Mouse (Mus musculus) urinary bladder, adult 2 months (tissue): ENCODE results near the gene Sptbn2. TPM values are rescaled to one million over a fixed set of nuclear protein-coding genes. Genes with fewer than 3 reads are reported as not detected.
A peak's percentile ranks its signal among the peaks of the same experiment; 100 is the strongest.

Experiments used
- DNase-seq: peaks from one replicate; pipeline ENCODE4 v3.0.0; 2022; ENCODE audit warnings: low spot score
- polyA plus RNA-seq: library from polyadenylated mRNA; depleted of rRNA; stranded (reverse); fragments of >200 nt; gene quantifications from 2 replicates; pipeline ENCODE4 v1.2.3, GENCODE M21; 2012; rRNA removed

The Sptbn2 gene
- polyA plus RNA-seq = 1.4 and 2.4 TPM in 2 replicates

DNA sequence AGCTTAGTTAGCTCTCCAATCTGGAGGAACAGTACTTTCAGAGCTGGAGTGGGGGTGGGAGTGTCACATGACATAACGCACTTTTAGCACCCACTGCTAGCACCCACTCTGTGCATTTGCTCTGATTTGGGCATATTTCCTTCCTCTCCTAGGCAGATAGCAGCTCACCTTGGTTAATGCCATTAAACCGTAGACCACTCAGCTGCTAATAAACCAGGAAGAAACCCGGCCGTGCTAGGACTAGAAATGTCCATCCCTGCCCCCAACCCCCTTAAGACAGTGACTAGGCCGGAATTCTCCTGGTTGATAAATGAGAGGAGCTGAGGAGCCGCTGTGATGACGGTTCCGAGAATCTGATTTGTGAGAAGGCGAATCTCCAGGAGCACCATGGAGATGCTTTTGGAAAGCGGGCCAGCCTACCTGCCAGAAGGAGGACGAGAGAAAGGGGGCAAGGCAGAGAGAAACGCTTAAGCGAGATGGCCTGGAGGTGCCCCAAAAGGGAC is at the start of gene Sptbn2:
TSS of gene Sptbn2 (plus strand) at position 70 of the 503 bp plus-strand sequence.
- DNase-seq = no peak

DNA sequence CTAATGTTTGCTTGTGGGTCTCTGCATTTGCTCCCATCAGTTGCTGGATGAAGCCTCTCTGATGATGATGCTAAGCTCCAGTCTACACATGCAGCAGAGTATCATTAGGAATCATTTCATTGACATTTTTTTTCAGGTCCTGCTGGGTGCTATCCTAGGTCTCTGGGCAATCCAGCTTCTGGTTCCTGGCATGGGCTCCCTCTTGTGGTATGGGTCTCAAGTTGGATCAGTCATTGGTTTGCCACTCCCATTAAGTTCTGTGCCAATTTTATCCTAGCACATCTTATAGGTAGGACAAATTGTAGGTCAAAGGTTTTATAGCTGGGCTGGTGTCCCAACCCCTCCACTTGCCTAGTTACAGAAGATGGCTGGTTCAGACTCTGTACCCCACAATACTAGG is 44.2 kb upstream of the Sptbn2 start:
- no peak for DNase-seq

DNA sequence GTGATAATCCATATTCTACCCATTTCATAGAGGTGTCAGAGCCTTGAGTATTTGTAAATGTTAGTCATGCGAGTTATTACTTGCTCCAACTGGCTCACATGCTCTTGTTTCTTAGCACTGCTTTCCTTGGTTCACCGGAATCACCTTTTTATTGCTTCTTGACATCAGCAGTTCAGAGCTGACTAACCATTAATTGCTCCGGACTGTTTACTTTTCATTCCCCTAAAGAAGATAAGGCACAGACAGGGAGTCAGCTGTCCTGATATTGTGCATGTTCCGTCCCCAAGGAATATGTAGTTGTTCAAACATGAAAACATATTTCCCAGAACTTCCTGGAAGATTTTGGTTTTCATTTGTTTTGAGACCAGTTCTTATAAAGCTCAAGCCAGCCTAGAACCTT is 40.2 kb upstream of the Sptbn2 start:
- DNase-seq = no peak

DNA sequence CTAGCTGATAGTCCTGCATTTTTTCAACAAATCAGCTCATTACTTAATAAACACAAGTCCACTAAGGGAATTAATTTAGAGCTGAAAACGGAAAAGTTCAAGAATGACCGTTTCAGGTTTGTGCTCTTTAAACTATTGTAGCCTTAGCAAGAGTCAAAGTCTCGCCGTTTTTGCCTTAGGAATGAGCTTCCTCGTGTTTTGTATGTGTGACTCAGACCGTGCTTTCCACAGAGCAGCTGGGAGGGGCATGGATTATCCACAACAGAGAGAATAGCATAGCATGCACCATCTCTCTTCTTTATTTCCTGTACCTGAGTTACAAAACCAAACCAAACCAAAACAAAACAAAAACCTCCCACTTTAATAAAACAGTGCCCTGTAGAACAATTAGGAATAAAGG is 38.6 kb upstream of the Sptbn2 start:
- DNase-seq = no peak

DNA sequence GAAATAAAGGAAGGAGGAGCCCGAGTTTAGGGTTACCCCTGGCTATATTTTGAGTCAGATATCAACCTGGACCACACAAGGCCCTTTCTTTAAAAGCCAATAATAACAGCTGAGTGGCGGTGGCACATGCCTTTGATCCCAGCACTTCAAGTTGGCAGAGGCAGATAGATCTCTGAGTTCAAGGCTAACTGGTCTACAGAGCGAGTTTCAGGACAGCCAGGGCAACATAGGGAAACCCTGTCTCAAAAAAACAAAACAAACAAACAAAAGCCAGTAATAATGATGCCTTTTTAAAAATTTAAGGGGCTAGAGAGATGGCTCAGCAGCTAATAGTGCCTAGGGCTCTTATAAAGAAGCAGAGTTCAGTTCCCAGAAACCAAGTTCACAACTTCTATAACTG is 16.6 kb upstream of the Sptbn2 start:
- no peak for DNase-seq

DNA sequence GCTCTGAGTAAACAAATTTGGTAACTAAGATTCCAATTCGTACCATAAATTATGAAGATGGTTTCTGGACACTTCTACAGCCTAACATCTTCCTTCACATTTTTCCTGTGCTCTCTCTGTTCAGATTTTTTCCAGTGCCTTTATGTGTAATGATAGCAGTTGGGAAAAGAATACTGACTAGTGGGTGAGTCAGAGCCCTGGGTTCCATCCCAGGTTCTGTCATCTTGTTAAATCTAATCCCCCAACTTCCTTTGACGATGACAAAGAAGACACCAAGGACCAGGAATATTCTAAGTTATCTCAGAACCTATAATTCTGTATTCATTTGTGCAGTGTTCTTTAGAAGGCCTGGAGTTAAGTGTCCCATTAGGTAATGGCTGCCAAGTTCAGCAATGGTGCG is 13.8 kb upstream of the Sptbn2 start:
- DNase-seq = no peak

DNA sequence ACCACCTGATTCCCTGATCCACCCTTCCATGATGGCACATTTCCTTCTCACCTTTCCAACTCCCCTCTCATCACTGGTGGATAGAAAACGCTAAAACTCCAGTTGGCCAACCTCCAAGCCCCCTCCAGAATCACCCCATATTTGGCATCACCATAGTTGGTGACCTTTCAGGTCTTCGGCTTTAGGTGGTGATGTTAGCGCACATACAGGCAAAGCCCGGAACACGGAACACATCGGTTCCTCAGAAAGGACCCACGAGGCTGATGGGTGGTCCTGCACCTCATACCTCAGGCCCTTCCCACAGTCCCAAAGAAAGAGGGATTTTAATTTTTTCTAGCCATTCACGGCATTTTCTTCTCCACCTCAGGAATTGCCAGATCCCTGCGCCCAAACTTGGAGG is 13.2 kb upstream of the Sptbn2 start:
- DNase-seq = no peak

DNA sequence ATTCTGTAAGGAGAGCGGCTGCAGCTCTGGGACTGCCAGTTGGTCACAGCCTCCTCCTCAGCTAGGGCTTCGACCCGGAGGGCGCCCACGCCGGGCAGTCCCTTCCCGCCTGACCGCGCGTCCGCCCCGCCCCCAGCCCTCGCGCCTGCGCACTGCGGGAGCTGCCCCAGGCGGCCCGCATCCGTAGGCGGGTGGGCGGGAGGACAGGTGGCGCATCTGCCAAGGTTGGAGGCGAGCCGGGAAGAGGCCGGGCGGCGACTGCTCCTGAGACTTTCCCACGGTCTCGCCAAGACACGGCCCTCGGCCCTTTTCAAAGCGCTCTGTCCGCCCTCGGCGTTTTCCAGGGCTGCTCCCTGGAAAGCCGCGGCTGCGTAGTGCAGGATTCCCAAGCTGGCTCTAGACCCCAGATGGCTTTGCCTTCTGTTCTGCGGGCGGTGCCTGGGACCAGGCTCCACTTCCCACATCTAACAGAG is 12.7 kb upstream of the Sptbn2 start, which contains the start of gene Gm960:
TSS of gene Gm960 (minus strand) at position 464 of the 473 bp plus-strand sequence.
- DNase-seq = peak; percentile 65

DNA sequence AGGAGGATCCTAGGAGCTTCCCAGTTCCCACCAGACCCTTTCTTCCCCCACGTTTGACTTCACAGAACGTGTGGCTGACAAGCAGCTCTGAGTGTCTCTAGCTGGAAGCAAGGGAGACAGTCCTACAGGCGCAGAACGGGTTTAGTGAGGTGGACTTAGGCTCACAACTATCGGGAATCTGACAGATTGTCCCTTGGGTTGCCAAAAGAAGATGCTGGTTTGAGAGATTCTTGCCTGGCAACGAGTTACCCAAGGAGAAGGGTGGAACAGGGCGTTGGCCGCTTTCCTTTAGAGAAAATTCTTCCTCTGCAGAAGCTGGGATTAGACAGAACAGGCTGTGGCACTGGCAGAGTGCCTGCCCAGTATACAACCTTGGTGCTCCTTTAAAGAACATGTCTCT is 12.1 kb upstream of the Sptbn2 start:
- DNase-seq = no peak

DNA sequence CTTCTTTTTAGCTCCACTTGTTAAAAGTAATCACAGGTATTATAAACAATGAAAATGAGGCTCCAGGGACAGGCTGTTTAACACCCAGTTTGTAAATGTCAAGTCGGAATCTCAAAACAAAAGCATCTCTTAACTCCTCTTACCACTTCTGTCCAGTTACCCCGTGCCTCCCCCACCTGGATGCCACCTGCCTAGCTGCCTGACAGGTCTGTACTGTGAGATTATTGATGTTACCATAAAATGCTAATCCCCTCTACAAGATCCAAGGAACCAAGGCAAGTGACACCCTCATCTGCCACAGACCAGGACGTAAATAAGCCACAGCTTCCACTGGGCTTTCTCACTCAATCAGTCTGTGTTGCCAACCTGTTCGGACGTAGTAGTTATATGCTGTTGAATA is 11.1 kb upstream of the Sptbn2 start:
- DNase-seq = no peak

DNA sequence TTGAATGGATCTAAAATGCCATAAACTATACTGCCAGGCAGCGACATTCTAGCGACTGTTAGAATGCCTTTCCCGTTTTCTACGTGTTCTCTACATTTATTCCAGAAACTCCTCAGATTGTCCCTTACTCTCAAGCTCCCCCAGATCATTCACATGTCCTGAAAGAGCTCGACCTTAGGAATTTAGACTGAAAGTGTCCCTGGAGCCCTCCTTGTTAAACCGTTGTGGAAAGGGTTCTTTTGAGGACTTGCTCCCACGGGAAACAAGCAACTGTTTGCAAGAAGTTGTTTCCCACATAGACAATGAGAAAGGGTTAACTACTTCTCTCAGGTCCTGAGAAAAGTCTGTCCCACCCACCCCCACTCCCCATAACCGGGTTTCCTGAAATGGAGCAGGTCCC is 10.3 kb upstream of the Sptbn2 start:
- no peak for DNase-seq

DNA sequence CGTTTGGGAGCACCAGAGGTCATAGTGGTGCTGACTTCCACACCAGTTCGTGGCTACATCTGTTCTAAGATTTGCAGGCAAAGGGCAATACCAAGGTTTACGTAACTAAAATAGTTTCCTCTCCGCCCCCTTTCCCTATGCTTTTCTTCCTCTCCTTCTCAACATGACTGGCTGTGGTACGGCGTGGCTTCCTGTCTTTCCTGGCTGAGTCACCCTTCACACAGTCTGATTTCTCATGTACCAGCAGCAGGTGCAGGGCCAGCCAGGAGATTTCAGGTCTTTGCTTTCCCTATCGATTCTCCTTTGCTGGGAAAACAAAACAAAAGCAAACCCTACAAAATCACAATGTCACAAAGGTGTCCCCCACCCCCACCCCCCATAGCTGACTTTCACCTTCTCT is 9.7 kb upstream of the Sptbn2 start:
- DNase-seq = no peak

DNA sequence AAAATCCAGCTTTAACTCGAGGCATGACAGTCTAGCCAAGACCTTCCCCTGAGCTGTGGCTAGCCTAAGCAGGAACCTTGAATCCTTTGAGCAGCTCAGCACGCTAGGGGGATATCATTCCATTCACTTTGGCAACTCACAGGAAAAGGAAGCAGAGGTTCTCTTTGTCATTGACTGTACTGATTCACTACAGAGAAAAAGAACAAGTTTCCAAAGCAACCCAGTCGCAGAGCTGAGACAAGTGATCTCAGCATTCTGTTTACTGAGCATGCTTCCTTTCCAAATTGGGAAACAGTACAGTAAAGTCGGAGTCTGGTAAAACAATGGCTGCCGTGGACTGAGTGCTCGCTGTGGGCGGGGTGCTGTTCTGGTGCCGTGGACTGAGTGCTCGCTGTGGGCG is 2.2 kb upstream of the Sptbn2 start:
- no peak for DNase-seq

DNA sequence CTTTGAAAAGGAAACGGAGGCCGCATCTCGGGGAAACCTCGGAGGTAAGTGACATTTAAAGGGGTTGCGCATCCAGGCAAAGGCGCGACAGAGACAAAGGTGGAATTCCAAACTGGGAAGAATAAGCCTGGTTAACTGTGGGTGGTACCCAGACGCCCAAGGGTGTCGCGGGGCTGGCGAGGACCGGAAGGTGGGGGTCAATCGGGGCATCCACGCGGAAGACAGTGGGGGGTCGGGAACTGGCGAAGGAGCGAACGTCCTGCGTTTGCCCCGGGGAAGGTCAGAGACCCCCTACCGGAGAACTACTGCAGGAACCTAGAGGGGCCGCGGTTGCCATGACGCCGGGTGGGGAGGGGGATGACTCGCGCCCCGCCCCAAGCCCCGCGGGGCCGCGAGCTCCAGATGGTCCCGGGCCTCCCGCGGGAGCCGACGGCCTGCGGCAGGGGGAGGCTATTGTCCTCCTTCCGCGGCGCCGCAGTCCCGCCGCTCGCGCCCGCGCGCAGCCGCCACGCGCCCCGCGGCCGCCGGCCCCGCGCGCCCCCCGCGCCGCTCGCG is 711 bp downstream of the Sptbn2 start:
- DNase-seq = no peak

DNA sequence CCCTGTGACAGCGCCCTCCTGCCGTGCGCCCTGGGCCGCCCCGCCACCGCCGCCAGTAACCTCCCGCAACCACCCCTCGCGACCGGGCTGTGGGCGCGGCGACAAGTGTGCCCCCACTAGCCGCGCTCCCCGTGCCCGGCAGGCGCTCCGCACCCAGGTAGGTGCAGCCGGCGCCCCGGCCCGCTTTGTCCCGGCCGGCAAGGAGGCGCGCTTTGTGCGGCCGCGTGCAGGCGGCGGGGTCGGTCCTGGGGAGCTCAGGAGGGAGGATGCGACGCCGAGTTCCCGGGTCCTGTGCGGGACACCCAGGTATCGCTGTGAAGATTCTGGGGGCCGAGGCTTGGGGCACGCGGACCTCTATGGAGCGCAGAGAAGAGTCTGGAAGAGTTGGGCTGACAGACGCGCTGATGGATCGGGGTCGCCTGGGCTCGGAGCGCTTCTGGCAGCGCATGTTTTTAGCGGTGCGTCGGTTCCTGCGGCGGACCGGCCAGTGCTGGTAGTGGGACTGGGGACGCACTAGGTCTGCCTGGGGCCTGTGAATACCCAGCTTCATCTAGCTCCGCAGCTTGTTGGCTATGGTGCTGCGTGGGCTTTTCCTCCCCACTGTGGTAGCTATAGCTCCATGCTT is 1.3 kb downstream of the Sptbn2 start:
- no peak for DNase-seq

DNA sequence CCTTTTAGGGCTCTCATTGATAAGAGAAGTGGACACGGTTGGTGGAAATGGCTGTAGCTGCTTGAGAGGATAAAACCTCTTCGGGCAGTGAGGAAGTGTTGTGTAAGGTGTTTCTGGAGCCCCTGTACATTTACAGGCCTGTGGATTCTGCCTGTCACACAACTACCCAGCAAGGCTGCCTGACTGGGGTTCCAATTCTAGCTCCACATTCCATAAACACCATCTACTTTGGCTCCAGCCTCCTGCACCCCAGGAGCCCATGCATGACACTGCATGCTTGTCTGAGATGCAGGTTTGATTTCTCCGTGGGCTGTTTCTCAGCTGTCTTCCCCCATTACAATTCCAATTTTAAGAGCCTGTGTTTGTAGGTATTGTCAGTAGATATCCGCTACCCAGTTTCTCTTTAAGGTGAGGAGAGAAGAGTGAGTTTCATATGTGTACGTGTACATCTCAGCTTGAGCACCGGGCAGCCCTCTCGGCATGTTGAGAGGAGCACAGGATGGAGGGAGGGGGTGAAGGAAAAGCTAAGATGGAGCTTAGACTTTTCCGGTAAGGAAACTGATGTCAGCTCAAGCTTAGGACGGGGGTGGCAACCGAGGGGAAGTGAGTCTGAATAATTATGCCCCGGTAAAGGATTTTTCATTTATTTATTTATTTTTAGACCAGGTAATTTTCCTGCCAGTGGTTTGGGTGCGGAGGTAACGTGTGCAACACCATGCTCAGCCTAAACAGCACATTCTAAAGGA is 2.0 kb downstream of the Sptbn2 start:
- DNase-seq = no peak

DNA sequence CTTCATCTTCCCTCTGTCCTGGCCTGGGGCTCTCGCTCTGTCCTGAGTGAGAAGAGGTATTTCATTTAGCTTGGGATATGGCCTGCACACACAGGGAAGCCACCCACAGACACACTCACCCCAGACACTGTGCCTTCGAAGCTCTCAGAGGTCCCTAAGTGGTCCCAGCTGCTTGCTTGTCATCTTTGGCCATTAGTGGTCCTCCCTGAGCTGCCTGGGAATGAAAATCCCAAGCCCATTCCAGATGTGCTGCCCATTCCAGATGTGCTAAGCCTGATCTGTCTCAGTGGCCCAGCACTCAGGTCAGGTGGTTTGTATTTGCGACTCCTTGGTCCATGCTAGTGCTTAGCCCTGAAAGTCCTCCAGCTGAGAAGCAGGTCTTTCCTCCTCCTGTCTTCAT is 2.9 kb downstream of the Sptbn2 start:
- DNase-seq = no peak

DNA sequence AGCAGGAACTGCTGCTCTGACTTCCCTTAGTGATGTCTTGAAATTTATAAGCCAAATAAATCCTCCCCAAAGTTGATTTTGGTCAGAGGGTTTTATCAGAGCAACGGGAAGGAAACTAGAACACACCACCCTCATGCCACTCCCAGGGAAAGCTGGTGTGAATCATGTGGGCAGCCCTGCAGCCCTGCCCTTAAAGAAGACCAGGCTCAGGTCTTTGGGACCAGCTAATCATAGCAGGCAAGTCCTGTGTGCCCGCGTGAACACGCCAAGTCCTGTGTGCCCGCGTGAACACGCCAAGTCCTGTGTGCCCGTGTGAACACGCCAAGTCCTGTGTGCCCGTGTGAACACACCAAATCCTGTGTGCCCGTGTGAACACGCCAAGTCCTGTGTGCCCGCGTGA is 5.8 kb downstream of the Sptbn2 start:
- DNase-seq = no peak

DNA sequence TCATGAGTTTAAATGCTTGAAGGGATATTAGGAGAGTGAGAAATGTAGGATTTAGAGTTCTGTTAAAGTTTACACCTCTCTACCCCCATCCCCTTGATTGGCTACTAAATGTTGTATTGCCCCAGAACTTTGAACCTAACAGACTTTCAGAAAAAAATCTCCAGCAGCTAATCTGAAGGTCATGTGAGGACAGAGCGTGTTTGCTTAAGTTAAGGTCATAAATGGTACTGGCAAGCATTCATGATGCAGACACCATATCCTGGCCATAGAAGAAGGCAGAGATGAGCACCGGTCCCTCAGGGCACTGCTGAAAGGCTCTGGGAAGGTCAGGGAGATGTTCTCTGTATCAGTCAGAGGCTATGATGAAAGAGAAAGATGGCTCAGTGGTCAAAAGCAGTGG is 6.3 kb downstream of the Sptbn2 start:
- no peak for DNase-seq

DNA sequence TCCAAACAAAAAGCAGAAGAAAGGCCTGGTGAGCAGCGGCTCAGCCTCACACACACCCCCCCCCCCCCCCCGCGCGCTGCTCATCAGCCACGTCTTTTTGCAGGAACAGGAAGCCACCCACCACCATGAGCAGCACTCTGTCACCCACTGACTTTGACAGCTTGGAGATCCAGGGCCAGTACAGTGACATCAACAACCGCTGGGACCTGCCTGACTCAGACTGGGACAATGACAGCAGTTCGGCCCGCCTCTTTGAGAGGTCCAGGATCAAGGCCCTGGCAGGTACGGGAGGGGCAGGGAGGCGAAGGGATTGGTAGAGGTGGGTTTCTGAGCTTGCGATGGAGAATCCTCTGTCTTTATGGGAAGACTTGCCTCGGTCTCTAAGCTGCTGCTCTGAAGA is 7.7 kb downstream of the Sptbn2 start:
- no peak for DNase-seq

DNA sequence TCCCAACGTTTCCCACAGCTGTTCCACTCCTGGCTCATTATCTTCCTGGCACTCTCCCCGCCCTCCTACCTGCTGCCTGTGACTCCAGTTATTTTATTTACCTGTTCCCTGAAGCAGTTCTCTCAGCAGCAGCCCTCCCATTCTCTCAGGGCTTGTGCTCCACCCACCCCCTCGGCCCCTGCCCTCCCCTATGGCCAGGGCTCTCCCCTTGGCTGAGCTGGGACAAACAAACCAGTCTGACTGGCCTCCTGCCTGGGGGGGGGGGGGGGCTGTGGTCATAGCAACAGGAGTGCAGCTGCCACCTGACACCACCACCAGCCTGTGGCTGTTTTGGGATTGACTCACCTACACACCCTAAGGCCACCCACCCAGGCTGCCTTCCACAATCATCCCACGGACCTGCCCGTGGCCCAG is 8.4 kb downstream of the Sptbn2 start:
- no peak for DNase-seq

DNA sequence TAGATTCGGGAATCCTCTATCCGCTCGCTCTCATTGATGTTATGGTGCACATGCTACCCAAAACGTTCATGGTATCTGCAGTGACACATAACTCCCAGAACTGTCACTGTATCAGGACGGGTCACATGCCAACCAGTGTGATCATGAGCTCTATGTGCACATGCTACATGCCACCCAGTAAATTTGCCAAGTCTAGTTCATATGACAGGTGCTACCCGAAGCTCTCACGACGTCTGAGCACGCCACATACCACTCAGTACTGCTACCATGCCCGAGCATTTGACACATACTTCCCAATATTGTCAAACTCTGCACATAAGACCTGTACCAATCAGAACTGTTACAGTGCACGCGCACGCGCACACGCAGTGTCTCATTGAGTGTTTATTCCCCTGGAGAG is 9.1 kb downstream of the Sptbn2 start:
- DNase-seq = no peak

DNA sequence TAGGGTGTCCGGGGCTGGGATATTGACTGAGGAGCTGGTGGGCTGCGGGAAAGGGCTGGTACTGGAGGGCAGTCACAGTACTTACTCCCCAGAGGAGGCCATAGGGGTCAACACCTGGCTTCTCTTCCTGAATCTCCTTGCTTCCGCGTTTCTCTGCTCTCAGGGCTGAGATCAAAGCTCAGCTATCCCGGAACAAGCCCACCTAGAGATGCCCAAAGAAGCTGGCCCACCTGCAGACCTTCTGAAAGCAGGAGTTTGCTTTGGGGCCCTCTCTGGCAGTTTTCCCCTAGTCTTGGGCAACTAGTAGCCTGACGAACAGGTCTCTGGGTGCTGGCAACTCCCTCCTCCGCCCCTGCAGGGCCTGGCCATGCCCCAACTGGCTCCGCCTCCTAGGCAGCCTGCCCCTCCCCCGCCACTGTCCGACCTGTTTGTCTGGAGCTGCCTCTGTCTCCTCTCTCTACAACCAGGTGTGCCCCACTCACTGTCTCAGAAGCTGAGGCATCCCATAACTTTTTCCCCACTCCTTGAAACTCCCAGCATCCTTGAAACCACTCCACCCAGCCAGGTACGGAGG is 9.8 kb downstream of the Sptbn2 start:
- peak; percentile 72 for DNase-seq
